Mouse (Mus musculus) embryonic facial prominence, embryonic 14.5 days (tissue): Measurements from ENCODE around the gene Slc9a6. TPM values are rescaled to one million over a fixed set of nuclear protein-coding genes. Genes with fewer than 3 reads are reported as not detected.

Source experiments
- ATAC-seq: fragments of 200-750 bp; cut with Nextera tagmentation; 2 replicates; pipeline ENCODE4 v1.8.0; 2017; ENCODE audit warnings: low read depth, moderate number of reproducible peaks, moderate TSS enrichment
- DNase-seq: peaks from one replicate; pipeline ENCODE4 v3.0.0-alpha.2; 2015; ENCODE audit warnings: low spot score
- H3K27ac ChIP-seq: fragments of 300-500 bp; sonication (generic); replicated peaks from 2 replicates; pipeline ENCODE4 v1.5.1; 2014; ENCODE audit warnings: low read depth, mild to moderate bottlenecking, low read length, moderate library complexity
- H3K27me3 ChIP-seq: fragments of 300-500 bp; sonication (generic); replicated peaks from 2 replicates; pipeline ENCODE4 v1.6.1; 2014; ENCODE audit warnings: low read length; ENCODE audit not compliant: control insufficient read depth, insufficient read depth
- H3K36me3 ChIP-seq: fragments of 300-500 bp; sonication (generic); 2 replicates; pipeline ENCODE4 v1.6.1; 2014; ENCODE audit warnings: low read length, mixed read lengths; ENCODE audit not compliant: control insufficient read depth, insufficient read depth
- H3K4me1 ChIP-seq: fragments of 300-500 bp; sonication (generic); 2 replicates; pipeline ENCODE4 v1.6.1; 2014; ENCODE audit warnings: antibody characterized with exemption, low read length; ENCODE audit not compliant: control insufficient read depth, insufficient read depth
- H3K4me2 ChIP-seq: fragments of 300-500 bp; sonication (generic); 2 replicates; pipeline ENCODE4 v1.6.1; 2014; ENCODE audit warnings: low read depth, mild to moderate bottlenecking, low read length, moderate library complexity, mixed read lengths
- H3K4me3 ChIP-seq: fragments of 300-500 bp; sonication (generic); 2 replicates; pipeline ENCODE4 v1.5.1; 2014; ENCODE audit warnings: low read depth, mild to moderate bottlenecking, low read length
- H3K9ac ChIP-seq: fragments of 300-500 bp; sonication (generic); 2 replicates; pipeline ENCODE4 v1.6.1; 2014; ENCODE audit warnings: low read depth, mild to moderate bottlenecking, low read length, moderate library complexity, mixed read lengths
- H3K9me3 ChIP-seq: fragments of 300-500 bp; sonication (generic); 2 replicates; pipeline ENCODE4 v1.6.1; 2016; ENCODE audit warnings: low read length; ENCODE audit not compliant: control insufficient read depth
- whole genome bisulfite sequencing: fragments of 180-500 bp; shearing (Covaris S2); extraction: QIAGEN DNeasy Blood & Tissue Kit; methylation state at CpG from one replicate; pipeline ENCODE4 v1.1.7; 2014; 5-methylcytosine and 5-hydroxymethylcytosine counted together
- microRNA-seq: library from miRNA; unstranded; fragments of <30 nt; microRNA quantifications from one replicate; pipeline ENCODE4, GENCODE M21; 2016; ENCODE audit warnings: borderline number of aligned reads
- polyA plus RNA-seq: library from polyadenylated mRNA; unstranded; fragments of >200 nt; fragmentation: Nextera tagmentation; extraction: Ambion mirVana; gene quantifications from 2 replicates; pipeline ENCODE4 v1.2.1, GENCODE M21; 2014

The Slc9a6 gene
- polyA plus RNA-seq, 1 experiment from 2014 or later = 11.8 TPM

DNA sequence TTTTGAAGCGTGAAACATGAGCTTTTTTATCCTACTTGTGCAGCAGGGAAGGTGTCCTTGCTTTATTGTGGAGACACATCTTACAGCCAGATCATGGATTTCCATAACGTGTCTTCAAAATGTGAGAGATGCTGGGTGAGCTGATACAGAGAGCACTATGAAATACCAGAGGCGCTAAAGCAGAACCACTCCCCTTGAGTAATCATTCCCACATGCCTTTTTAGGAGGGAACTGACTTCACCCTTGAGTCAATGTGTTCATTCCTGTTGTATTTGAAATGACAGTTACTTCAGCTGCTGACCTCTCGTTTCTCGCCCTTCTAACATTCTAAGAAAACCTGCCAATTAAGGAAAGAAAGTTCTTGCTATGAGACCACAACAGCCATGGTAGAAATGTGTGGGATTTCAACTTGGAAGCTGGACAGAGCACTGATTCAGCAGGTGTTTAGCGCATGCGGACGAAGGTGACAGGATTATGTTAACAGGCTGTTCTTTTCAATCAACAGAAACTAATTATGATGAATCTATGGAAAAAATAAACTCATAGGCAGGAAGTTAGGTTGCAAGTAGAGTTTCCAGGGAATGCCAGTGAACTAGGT, 94.5 kb downstream of the Slc9a6 start:
- no peak for DNase-seq

GRCm38 (mm10) chrX:56708592-56709370, 99.2 kb downstream of the Slc9a6 start:
- ATAC-seq (no peak), DNase-seq (no peak)
- H3K27me3 ChIP-seq = no peaks in the 10 kb centered on the region
- no peak overlapping the region for H3K4me2 ChIP-seq
- H3K9ac ChIP-seq = no peak overlapping the region
- no peaks in the 10 kb centered on the region for H3K9me3 ChIP-seq
- no peaks in the 10 kb centered on the region for H3K36me3 ChIP-seq
- H3K4me3 ChIP-seq = no peak overlapping the region
- 80% methylated on average over 6 of the region's 6 CpGs for WGBS
- no peak overlapping the region for H3K27ac ChIP-seq
- no peaks in the 10 kb centered on the region for H3K4me1 ChIP-seq

More for the DNA sequence above, 94.5 kb downstream of the Slc9a6 start:
- 46% methylated on average over 8 of the region's 8 CpGs for WGBS
- Histone ChIP-seq H3K4me2 (no peak overlapping the region), H3K9ac (no peak overlapping the region), H3K27me3 (no peaks in the 10 kb centered on the region), H3K36me3 (no peaks in the 10 kb centered on the region), H3K4me3 (no peak overlapping the region), H3K9me3 (no peaks in the 10 kb centered on the region), H3K27ac (no peak overlapping the region), H3K4me1 (no peaks in the 10 kb centered on the region)
- no peak for ATAC-seq

- WGBS = 75% methylated on average over 1 of the region's 1 CpGs
- Histone ChIP-seq H3K4me1 (no peaks in the 10 kb centered on the region), H3K4me2 (no peak overlapping the region), H3K4me3 (no peak overlapping the region), H3K9me3 (no peaks in the 10 kb centered on the region), H3K9ac (no peak overlapping the region), H3K27me3 (no peaks in the 10 kb centered on the region), H3K27ac (no peak overlapping the region), H3K36me3 (no peaks in the 10 kb centered on the region)
- ATAC-seq (no peak), DNase-seq (no peak)
Observed at GRCm38 (mm10) chrX:56710522-56710921, 101.0 kb downstream of the Slc9a6 start.

DNA sequence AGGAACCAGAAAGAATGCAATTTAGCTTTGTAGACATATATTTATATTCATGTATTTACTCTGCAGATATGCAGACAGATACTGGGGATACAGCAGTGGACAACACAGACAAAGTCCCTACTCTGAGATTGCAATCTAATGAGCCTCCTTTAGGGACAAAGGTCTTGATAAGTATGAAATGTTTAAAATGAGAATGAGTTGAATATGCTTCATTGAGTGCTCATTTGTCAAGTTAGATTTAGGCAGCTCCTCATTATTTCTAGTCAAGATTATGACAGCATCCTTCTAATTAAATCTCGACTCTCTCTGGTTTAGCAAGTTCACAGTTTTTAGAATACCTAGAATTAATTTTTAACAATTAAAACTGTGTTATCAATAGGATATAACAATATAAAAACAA, 103.1 kb downstream of the Slc9a6 start:
- WGBS = 67% methylated on average over 1 of the region's 1 CpGs
- Histone ChIP-seq H3K4me2 (no peak overlapping the region), H3K36me3 (no peaks in the 10 kb centered on the region), H3K27ac (no peak overlapping the region), H3K9ac (no peak overlapping the region), H3K4me1 (no peaks in the 10 kb centered on the region), H3K27me3 (no peaks in the 10 kb centered on the region), H3K9me3 (no peaks in the 10 kb centered on the region), H3K4me3 (no peak overlapping the region)
- DNase-seq = no peak
- ATAC-seq = no peak

Small RNA genes lying within 50 kb of the gene (microRNA-seq; reads per million reads assigned to microRNA genes)
- not detected for gene Mir5116

Other genes starting within 250 kb of the Slc9a6 start
- 3.3 and 4.0 TPM in 2 replicates for gene Smim10l2a, start 235.2 kb upstream of the Slc9a6 start, polyA plus RNA-seq
- gene Gm2174, start 161.8 kb upstream of the Slc9a6 start, polyA plus RNA-seq = 3.5 and 4.3 TPM in 2 replicates
- gene Ints6l, start 154.9 kb upstream of the Slc9a6 start, polyA plus RNA-seq = 28.0 and 30.9 TPM in 2 replicates
- gene Gm10477, start 85.0 kb upstream of the Slc9a6 start, polyA plus RNA-seq = not detected in 2 replicates
- not detected in 2 replicates for gene Gm648, start 60.2 kb upstream of the Slc9a6 start, polyA plus RNA-seq
- gene Mmgt1, start 11.7 kb upstream of the Slc9a6 start, polyA plus RNA-seq = 25.4 and 25.6 TPM in 2 replicates
- gene Fhl1, start 122.0 kb downstream of the Slc9a6 start, polyA plus RNA-seq = 291 and 452 TPM in 2 replicates
- 3.4 and 3.8 TPM in 2 replicates for gene Map7d3, start 212.6 kb downstream of the Slc9a6 start, polyA plus RNA-seq